12 mouse cellular contexts compared by ENCODE assay signal in genomic region chr8:71525226-71526050, GRCm38 (mm10). TPM values are rescaled to one million over a fixed set of nuclear protein-coding genes. Genes with fewer than 3 reads are reported as not detected.
A peak's percentile ranks its signal among the peaks of the same experiment; 100 is the strongest.
DNase-seq lines count a peak whose midpoint lies in the region; ATAC-seq lines count a peak whose summit lies in the region.
"Had no signal": no experiment of that assay in that cellular context is flagged by ENCODE, and none has a peak within 500 bp of the region (broad histone marks: within the 10 kb centered on the region; RNA-seq: fewer than 3 reads in every experiment).

Gene Ccdc194, minus strand, starts transcription at chr8:71525711.

- WGBS in kidney, embryonic 14.5 days = 9% methylated on average over 46 of the region's 46 CpGs
- WGBS in embryonic facial prominence, embryonic 13.5 days = 7% methylated on average over 46 of the region's 46 CpGs
- WGBS in intestine, embryonic 16.5 days = 15% methylated on average over 46 of the region's 46 CpGs
- 8% methylated on average over 41 of the region's 46 CpGs for WGBS in midbrain, embryonic 16.5 days

- H3K9ac ChIP-seq in kidney, embryonic 14.5 days (ENCODE audit: low read depth, low read length) = peak within 1 kb of the TSS; percentile 51
- peak within 1 kb of the TSS; percentile 33; the same call in 1 of the 2 replicates for H3K9ac ChIP-seq in embryonic facial prominence, embryonic 13.5 days
- peak within 1 kb of the TSS; percentile 37; the same call in 1 of the 2 replicates for H3K9ac ChIP-seq in intestine, embryonic 16.5 days (ENCODE audit: low read depth, low read length)
- H3K9ac ChIP-seq in midbrain, embryonic 16.5 days (ENCODE audit: low read depth, low read length) = no peak within 1 kb of the TSS

- peak within 1 kb of the TSS; percentile 35 for H3K4me2 ChIP-seq in kidney, embryonic 14.5 days (replicated peaks; ENCODE audit: low read depth, low read length)
- peak within 1 kb of the TSS; percentile 21; the same call in 1 of the 2 replicates for H3K4me2 ChIP-seq in embryonic facial prominence, embryonic 13.5 days
- H3K4me2 ChIP-seq in intestine, embryonic 16.5 days (ENCODE audit: low read depth, low read length) = peak within 1 kb of the TSS; percentile 22; the same call in 1 of the 2 replicates
- peak within 1 kb of the TSS; percentile 14; the same call in 1 of the 2 replicates for H3K4me2 ChIP-seq in midbrain, embryonic 16.5 days (ENCODE audit: low read length)

- peak within 1 kb of the TSS; percentile 15; the same call in 1 of the 2 replicates for H3K27ac ChIP-seq in kidney, embryonic 14.5 days (ENCODE audit: low read depth, low read length)
- 0 out of 2 replicates have a peak within 1 kb of the TSS, but pooled peaks have one; percentile 33 for H3K27ac ChIP-seq in embryonic facial prominence, embryonic 13.5 days
- H3K27ac ChIP-seq in intestine, embryonic 16.5 days (ENCODE audit: low read length) = peak within 1 kb of the TSS; percentile 50
- H3K27ac ChIP-seq in midbrain, embryonic 16.5 days (ENCODE audit: low read length) = no peak within 1 kb of the TSS

- peaks cover 15% of the 10 kb centered on the region; the same call in 1 of the 2 replicates for H3K4me1 ChIP-seq in kidney, embryonic 14.5 days (ENCODE audit: control insufficient read depth, insufficient read depth, low read length)
- H3K4me1 ChIP-seq in embryonic facial prominence, embryonic 13.5 days = peaks cover 7% of the 10 kb centered on the region; the same call in 1 of the 2 replicates
- H3K4me1 ChIP-seq in intestine, embryonic 16.5 days (ENCODE audit: control insufficient read depth, insufficient read depth, low read length) = peaks cover 3% of the 10 kb centered on the region; the same call in 1 of the 2 replicates
- H3K4me1 ChIP-seq in midbrain, embryonic 16.5 days (ENCODE audit: control insufficient read depth, insufficient read depth, low read length) = peaks cover 3% of the 10 kb centered on the region; the same call in 1 of the 2 replicates

- no peak for DNase-seq in kidney, postnatal 4 days
- DNase-seq in right cerebral cortex, postnatal 36 days (ENCODE audit: low spot score in 2 of 2) = no peak
- DNase-seq: adrenal gland, adult 8-10 months; cerebellum, postnatal 36 days had no signal

- no peaks in the 10 kb centered on the region for H3K36me3 ChIP-seq in kidney, embryonic 14.5 days (ENCODE audit: control insufficient read depth, insufficient read depth, low read length)
- H3K36me3 ChIP-seq in embryonic facial prominence, embryonic 13.5 days = no peaks in the 10 kb centered on the region
- no peaks in the 10 kb centered on the region for H3K36me3 ChIP-seq in intestine, embryonic 16.5 days (ENCODE audit: control insufficient read depth, insufficient read depth, low read length)
- H3K36me3 ChIP-seq in midbrain, embryonic 16.5 days (ENCODE audit: control insufficient read depth, insufficient read depth, low read length) = no peaks in the 10 kb centered on the region

- H3K4me3 ChIP-seq in kidney, embryonic 14.5 days (ENCODE audit: low read length) = peak within 1 kb of the TSS; percentile 17
- peak within 1 kb of the TSS; percentile 17 for H3K4me3 ChIP-seq in embryonic facial prominence, embryonic 13.5 days
- H3K4me3 ChIP-seq in intestine, embryonic 16.5 days (ENCODE audit: low read length) = no peak within 1 kb of the TSS
- H3K4me3 ChIP-seq in midbrain, embryonic 16.5 days (ENCODE audit: low read depth, low read length) = no peak within 1 kb of the TSS

- no peaks in the 10 kb centered on the region for H3K9me3 ChIP-seq in kidney, embryonic 14.5 days (ENCODE audit: control insufficient read depth, low read length)
- H3K9me3 ChIP-seq in embryonic facial prominence, embryonic 13.5 days = no peaks in the 10 kb centered on the region
- H3K9me3 ChIP-seq in intestine, embryonic 16.5 days (ENCODE audit: control insufficient read depth, low read length) = no peaks in the 10 kb centered on the region
- no peaks in the 10 kb centered on the region for H3K9me3 ChIP-seq in midbrain, embryonic 16.5 days (replicated peaks; ENCODE audit: control insufficient read depth, low read length, poor library complexity, severe bottlenecking)

- ATAC-seq in kidney, embryonic 14.5 days (ENCODE audit: low FRiP score, low TSS enrichment) = no peak
- no peak for ATAC-seq in embryonic facial prominence, embryonic 13.5 days (ENCODE audit: insufficient number of reproducible peaks, insufficient read depth, low FRiP score, low TSS enrichment, low read depth)
- ATAC-seq in intestine, embryonic 16.5 days = no peak
- no peak for ATAC-seq in midbrain, embryonic 16.5 days
- no peak for ATAC-seq in monocyte, adult 5-6 weeks (replicated peaks; ENCODE audit: insufficient number of reproducible peaks, low FRiP score, low TSS enrichment, poor library complexity, severe bottlenecking)

- H3K27me3 ChIP-seq in kidney, embryonic 14.5 days (ENCODE audit: control insufficient read depth, insufficient read depth, low read length) = peaks cover 22% of the 10 kb centered on the region
- peaks cover 59% of the 10 kb centered on the region for H3K27me3 ChIP-seq in embryonic facial prominence, embryonic 13.5 days
- H3K27me3 ChIP-seq in intestine, embryonic 16.5 days (replicated peaks; ENCODE audit: control insufficient read depth, insufficient read depth, low read length) = peaks cover 20% of the 10 kb centered on the region
- peaks cover 22% of the 10 kb centered on the region for H3K27me3 ChIP-seq in midbrain, embryonic 16.5 days (ENCODE audit: control insufficient read depth, insufficient read depth, low read depth, low read length)

RNA-seq across cellular contexts. Expression of gene Ccdc194, which starts in this region (rescaled TPM):
- 0.27 and 0.34 TPM in 2 replicates for polyA plus RNA-seq in kidney, embryonic 14.5 days (2014; fragmentation: Nextera tagmentation; extraction: Ambion mirVana)
- 0.77 and 1.1 TPM in 2 replicates for polyA plus RNA-seq in embryonic facial prominence, embryonic 13.5 days (2015; fragmentation: Nextera tagmentation; extraction: Ambion mirVana)
- polyA plus RNA-seq in intestine, embryonic 16.5 days (2015; fragmentation: Nextera tagmentation; extraction: Ambion mirVana) = 0.26 and 0.28 TPM in 2 replicates
- 0.11 TPM in 1 of 2 replicates, not detected in the other for polyA plus RNA-seq in midbrain, embryonic 16.5 days (2015; fragmentation: Nextera tagmentation; extraction: Ambion mirVana)
- not detected in 3 replicates for total RNA-seq in monocyte, adult 5-6 weeks (2017)
- total RNA-seq: adrenal gland, adult 8-10 months; gastrocnemius, adult 18-20 months; layer of hippocampus, postnatal 25 days; MEL had no signal

Comparison
In these comparisons a context has a peak if more than half of its experiments do, and no peak if none do; other contexts are left out.
1. H3K4me3 ChIP-seq: peak in kidney, embryonic 14.5 days (single experiment) and embryonic facial prominence, embryonic 13.5 days (single experiment); none in intestine, embryonic 16.5 days (single experiment) and midbrain, embryonic 16.5 days (single experiment).
2. Peak in every context shown above with its lines, with median percentiles within 50 percentile points of each other: H3K4me2 ChIP-seq.